Mouse (Mus musculus) CH12.LX (cell line): Measurements from ENCODE around the gene Nt5c1a. TPM values are rescaled to one million over a fixed set of nuclear protein-coding genes. Genes with fewer than 3 reads are reported as not detected.

Experiments used
- DNase-seq: peaks from one replicate; pipeline ENCODE4 v3.0.0-alpha.2; 2013; ENCODE audit errors: extremely low read depth
- H3K27ac ChIP-seq: 2 replicates; pipeline ENCODE4 v1.5.1; 2012; ENCODE audit warnings: low read depth, mild to moderate bottlenecking, control low read depth, moderate library complexity; ENCODE audit not compliant: insufficient read depth
- H3K27me3 ChIP-seq: replicated peaks from 2 replicates; pipeline ENCODE3; 2012; ENCODE audit warnings: inconsistent platforms
- H3K36me3 ChIP-seq, 2 experiments: replicated peaks in 1 of 2; 2 replicates each; pipeline versions ENCODE3 to v1.6.1; 2012; ENCODE audit warnings: inconsistent platforms in 1 of 2, low read length in 1 of 2, mild to moderate bottlenecking in 1 of 2, mixed read lengths in 1 of 2, moderate library complexity in 1 of 2; ENCODE audit not compliant: control insufficient read depth in 1 of 2, insufficient read depth in 1 of 2
- H3K4me1 ChIP-seq, 2 experiments: 2 replicates each; pipeline ENCODE4 v1.6.1; 2012; ENCODE audit warnings: inconsistent platforms in 1 of 2, moderate library complexity in 1 of 2; ENCODE audit not compliant: insufficient read depth in 2 of 2, control insufficient read depth in 1 of 2
- H3K4me2 ChIP-seq: 2 replicates; pipeline ENCODE4 v1.6.1; 2012; ENCODE audit warnings: low read depth, mild to moderate bottlenecking, control low read depth; ENCODE audit not compliant: poor library complexity, insufficient read depth, severe bottlenecking
- H3K4me3 ChIP-seq, 3 experiments: fragments of 150-350 bp in 1 of 3; sonication (generic) in 1 of 3; replicated peaks in 1 of 3; 2 replicates each; pipeline versions ENCODE3 to v1.5.1; 2011 to 2012; ENCODE audit warnings: low read depth in 2 of 3, low read length in 2 of 3, mild to moderate bottlenecking in 2 of 3, moderate library complexity in 2 of 3, control low read depth in 1 of 3, improper control_type of control experiment in 1 of 3, inconsistent platforms in 1 of 3, mixed read lengths in 1 of 3; ENCODE audit not compliant: poor library complexity in 1 of 3
- H3K79me2 ChIP-seq: replicated peaks from 2 replicates; pipeline ENCODE4 v1.6.1; 2012; ENCODE audit warnings: mild to moderate bottlenecking, moderate library complexity; ENCODE audit not compliant: control insufficient read depth, poor library complexity, insufficient read depth, severe bottlenecking; ENCODE audit errors: extremely low read depth
- H3K9ac ChIP-seq: 2 replicates; pipeline ENCODE4 v1.6.1; 2012; ENCODE audit warnings: low read depth, mild to moderate bottlenecking, control low read depth, moderate library complexity; ENCODE audit not compliant: insufficient read depth
- H3K9me3 ChIP-seq: replicated peaks from 2 replicates; pipeline ENCODE3; 2012; ENCODE audit warnings: low read length, inconsistent platforms, mixed read lengths
- E2F4 ChIP-seq: IDR thresholded peaks from 2 replicates; pipeline ENCODE4 v1.6.1; 2011; ENCODE audit warnings: low read depth, low read length, improper control_type of control experiment; ENCODE audit not compliant: insufficient replicate concordance
- ETS1 ChIP-seq: conservative IDR thresholded peaks from 2 replicates; pipeline ENCODE4 v1.6.1; 2012; ENCODE audit warnings: low read depth, mild to moderate bottlenecking, inconsistent platforms, low read length, improper control_type of control experiment, moderate library complexity
- GABPA ChIP-seq: IDR thresholded peaks from 2 replicates; pipeline ENCODE4 v1.6.1; 2012; ENCODE audit warnings: low read depth, low read length, improper control_type of control experiment, inconsistent platforms; ENCODE audit not compliant: insufficient replicate concordance
- HCFC1 ChIP-seq: IDR thresholded peaks from 2 replicates; pipeline ENCODE4 v1.6.1; 2012; ENCODE audit warnings: low read depth, mild to moderate bottlenecking, inconsistent platforms, low read length, improper control_type of control experiment
- IRF4 ChIP-seq: IDR thresholded peaks from 2 replicates; pipeline ENCODE4 v1.6.1; 2014; ENCODE audit warnings: low read depth, mild to moderate bottlenecking, inconsistent platforms, low read length, improper control_type of control experiment
- JUND ChIP-seq: conservative IDR thresholded peaks from 2 replicates; pipeline ENCODE4 v1.6.1; 2011; ENCODE audit warnings: low read depth, low read length, improper control_type of control experiment
- KAT2A ChIP-seq: IDR thresholded peaks from 2 replicates; pipeline ENCODE4 v1.6.1; 2012; ENCODE audit warnings: low read length, improper control_type of control experiment, inconsistent platforms; ENCODE audit not compliant: insufficient replicate concordance
- MAFK ChIP-seq: IDR thresholded peaks from 2 replicates; pipeline ENCODE4 v1.6.1; 2011; ENCODE audit warnings: low read length, improper control_type of control experiment; ENCODE audit not compliant: insufficient replicate concordance
- MAZ ChIP-seq: IDR thresholded peaks from 2 replicates; pipeline ENCODE4 v1.6.1; 2012; ENCODE audit warnings: low read depth, mild to moderate bottlenecking, inconsistent platforms, low read length, improper control_type of control experiment, moderate library complexity
- MXI1 ChIP-seq: IDR thresholded peaks from 2 replicates; pipeline ENCODE4 v1.6.1; 2011; ENCODE audit warnings: mild to moderate bottlenecking, low read depth, low read length, improper control_type of control experiment
- NELFE ChIP-seq: IDR thresholded peaks from 2 replicates; pipeline ENCODE4 v1.6.1; 2011; ENCODE audit warnings: low read depth, low read length, improper control_type of control experiment
- NRF1 ChIP-seq: IDR thresholded peaks from 2 replicates; pipeline ENCODE4 v1.6.1; 2014; ENCODE audit warnings: low read depth, mild to moderate bottlenecking, inconsistent platforms, low read length, improper control_type of control experiment, moderate library complexity
- POLR2A ChIP-seq: IDR thresholded peaks from 2 replicates; pipeline ENCODE4 v1.6.1; 2011; ENCODE audit warnings: low read depth, mild to moderate bottlenecking, improper control_type of control experiment, low read length
- POLR2AphosphoS2 ChIP-seq: IDR thresholded peaks from 2 replicates; pipeline ENCODE4 v1.6.1; 2011; ENCODE audit warnings: low read depth, low read length, improper control_type of control experiment
- RCOR1 ChIP-seq: conservative IDR thresholded peaks from 2 replicates; pipeline ENCODE4 v1.6.1; 2012; ENCODE audit warnings: low read depth, mild to moderate bottlenecking, inconsistent platforms, low read length, improper control_type of control experiment
- SIN3A ChIP-seq: IDR thresholded peaks from 2 replicates; pipeline ENCODE4 v1.6.1; 2012; ENCODE audit warnings: low read length, improper control_type of control experiment, inconsistent platforms
- SMC3 ChIP-seq: IDR thresholded peaks from 2 replicates; pipeline ENCODE4 v1.6.1; 2011; ENCODE audit warnings: low read depth, low read length, improper control_type of control experiment
- TBP ChIP-seq: conservative IDR thresholded peaks from 2 replicates; pipeline ENCODE4 v1.6.1; 2011; ENCODE audit warnings: low read depth, low read length, improper control_type of control experiment
- TCF12 ChIP-seq: IDR thresholded peaks from 2 replicates; pipeline ENCODE4 v1.6.1; 2014; ENCODE audit warnings: low read depth, mild to moderate bottlenecking, inconsistent platforms, low read length, improper control_type of control experiment
- UBTF ChIP-seq: IDR thresholded peaks from 2 replicates; pipeline ENCODE4 v1.6.1; 2012; ENCODE audit warnings: low read depth, mild to moderate bottlenecking, inconsistent platforms, low read length, improper control_type of control experiment, moderate library complexity
- USF1 ChIP-seq: IDR thresholded peaks from 2 replicates; pipeline ENCODE4 v1.6.1; 2014; ENCODE audit warnings: low read depth, mild to moderate bottlenecking, inconsistent platforms, low read length, improper control_type of control experiment
- USF2 ChIP-seq: conservative IDR thresholded peaks from 2 replicates; pipeline ENCODE4 v1.6.1; 2011; ENCODE audit warnings: low read depth, low read length, improper control_type of control experiment
- ZMIZ1 ChIP-seq: IDR thresholded peaks from 2 replicates; pipeline ENCODE4 v1.6.1; 2012; ENCODE audit warnings: low read depth, mild to moderate bottlenecking, inconsistent platforms, low read length, improper control_type of control experiment
- ZNF384 ChIP-seq: IDR thresholded peaks from 2 replicates; pipeline ENCODE4 v1.6.1; 2012; ENCODE audit warnings: low read depth, low read length, improper control_type of control experiment, inconsistent platforms
- dilution Hi-C: fragments of 300-500 bp; cut with MboI; formaldehyde crosslinking; loops from 2 replicates; pipeline ENCODE4 v1.14.3; 2020; ENCODE audit warnings: low sequenced_read_pairs; ENCODE audit not compliant: extremely low pct_unique_long_range_greater_than_20kb, extremely low pct_ligation_motif_present
- in situ Hi-C: fragments of 300-500 bp; cut with MboI; formaldehyde crosslinking; loops from 3 replicates; pipeline ENCODE4 v1.14.3; 2019; ENCODE audit warnings: low sequenced_read_pairs, low pct_ligation_motif_present, low pct_unique_long_range_greater_than_20kb, mixed read lengths
- polyA plus RNA-seq: library from polyadenylated mRNA; unstranded; fragments of >175 nt; gene quantifications from 2 replicates; pipeline ENCODE4 v1.2.1, GENCODE M21; 2012; ENCODE audit warnings: low read depth; ENCODE audit not compliant: insufficient read length
- total RNA-seq, 2 experiments: library from RNA; depleted of rRNA; stranded (reverse); fragments of 300-350 nt in 1 of 2; fragments of >200 nt in 1 of 2; gene quantifications; 2 replicates each; pipeline ENCODE4 v1.2.3; 2012 to 2014

Gene Nt5c1a
- total and polyA plus RNA-seq, 3 experiments = not detected

DNA sequence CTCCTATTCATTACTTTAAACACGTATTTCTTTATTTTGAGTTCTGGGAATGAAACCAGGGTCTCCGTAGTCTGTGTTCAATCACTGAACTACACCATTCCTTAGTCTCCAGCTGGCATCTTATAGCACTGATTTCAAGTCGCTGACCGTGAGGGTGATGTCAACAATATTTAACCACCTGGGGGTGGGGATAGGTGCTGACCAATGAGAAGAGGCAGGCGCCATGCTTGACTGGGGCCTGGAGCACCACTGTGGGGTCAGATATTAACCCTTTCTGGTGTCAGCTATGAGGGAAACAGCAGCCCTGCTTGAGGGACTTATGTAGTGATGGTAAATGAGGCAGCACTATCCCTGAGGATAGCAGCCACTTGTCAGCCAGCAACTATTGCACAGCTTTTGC lies 10.1 kb downstream of the Nt5c1a start:
- no peak overlapping the region for H3K4me3 ChIP-seq
- peaks cover 96% of the 10 kb centered on the region for H3K27me3 ChIP-seq
- no peak overlapping the region for H3K9ac ChIP-seq
- no peaks in the 10 kb centered on the region for H3K79me2 ChIP-seq
- DNase-seq = no peak
- H3K27ac ChIP-seq = no peak overlapping the region
- in situ Hi-C loops = no loop called here
- no peaks in the 10 kb centered on the region for H3K36me3 ChIP-seq
- TF ChIP-seq RCOR1 = no peak
- TF ChIP-seq ETS1 = no peak
- no peak for TF ChIP-seq POLR2A
- TF ChIP-seq MAZ = no peak
- no peak for TF ChIP-seq NRF1
- TF ChIP-seq POLR2AphosphoS2 = no peak
- TF ChIP-seq UBTF = no peak
- TF ChIP-seq TCF12 = no peak
- TF ChIP-seq ZNF384 = no peak
- no peak for TF ChIP-seq JUND
- TF ChIP-seq MAFK = no peak
- no peak for TF ChIP-seq GABPA
- TF ChIP-seq SIN3A = no peak
- TF ChIP-seq USF1 = no peak
- no peak for TF ChIP-seq USF2
- TF ChIP-seq, all 38 proteins: peak for 0
- dilution Hi-C loops = no loop called here
- no peaks in the 10 kb centered on the region for H3K9me3 ChIP-seq
- no peaks in the 10 kb centered on the region for H3K4me1 ChIP-seq
- H3K4me2 ChIP-seq = no peak overlapping the region

- in situ Hi-C loops = no loop called here
- H3K27me3 ChIP-seq = peaks cover 93% of the 10 kb centered on the region
Measured at GRCm38 (mm10) chr4:123212330-123212729, 11.0 kb downstream of the Nt5c1a start.

More at GRCm38 (mm10) chr4:123212330-123212729, 11.0 kb downstream of the Nt5c1a start:
- no peaks in the 10 kb centered on the region for H3K79me2 ChIP-seq
- H3K4me3 ChIP-seq = no peak overlapping the region
- no peaks in the 10 kb centered on the region for H3K4me1 ChIP-seq
- TF ChIP-seq RCOR1 (no peak), E2F4 (no peak), KAT2A (no peak), HCFC1 (no peak), USF2 (no peak), MXI1 (no peak), MAZ (no peak), MAFK (no peak), IRF4 (no peak), NRF1 (no peak), UBTF (no peak), SIN3A (no peak), USF1 (no peak), TBP (no peak), GABPA (no peak), ZMIZ1 (no peak), SMC3 (no peak), NELFE (no peak)
- H3K36me3 ChIP-seq = no peaks in the 10 kb centered on the region
- dilution Hi-C loops = no loop called here
- no peak overlapping the region for H3K9ac ChIP-seq
- no peak overlapping the region for H3K4me2 ChIP-seq
- H3K9me3 ChIP-seq = no peaks in the 10 kb centered on the region
- H3K27ac ChIP-seq = no peak overlapping the region
- no peak for DNase-seq
